Mouse (Mus musculus) kidney, adult 9 months (tissue): ENCODE results near the gene Cdk15.
A peak's percentile ranks its signal among the peaks of the same experiment; 100 is the strongest.

ENCODE experiments used
- DNase-seq: peaks from one replicate; pipeline ENCODE4 v3.0.0; 2022

Gene Cdk15

GRCm38 (mm10) chr1:59256751-59257231 is at the start of gene Cdk15:
TSS of gene Cdk15 (plus strand) at chr1:59256906.
- no peak for DNase-seq

- no peak for DNase-seq
Observed at GRCm38 (mm10) chr1:59208331-59208730, 48.4 kb upstream of the Cdk15 start.

- DNase-seq, result peak; percentile 83
Observed at GRCm38 (mm10) chr1:59211651-59212050, 45.1 kb upstream of the Cdk15 start.

- DNase-seq, result peak; percentile 79
Observed at GRCm38 (mm10) chr1:59212076-59212779, 44.5 kb upstream of the Cdk15 start.

- DNase-seq, result peak; percentile 20
Observed at GRCm38 (mm10) chr1:59212951-59213350, 43.8 kb upstream of the Cdk15 start.

GRCm38 (mm10) chr1:59215446-59215845 is 41.3 kb upstream of the Cdk15 start:
- DNase-seq, result no peak

- no peak for DNase-seq
Observed at GRCm38 (mm10) chr1:59220371-59220770, 36.3 kb upstream of the Cdk15 start.

- DNase-seq, result no peak
Observed at GRCm38 (mm10) chr1:59221591-59221990, 35.1 kb upstream of the Cdk15 start.

GRCm38 (mm10) chr1:59222101-59222825 is 34.4 kb upstream of the Cdk15 start:
- DNase-seq, result no peak

GRCm38 (mm10) chr1:59228552-59228951 is 28.2 kb upstream of the Cdk15 start:
- DNase-seq, result no peak

- DNase-seq, result no peak
Observed at GRCm38 (mm10) chr1:59229187-59229586, 27.5 kb upstream of the Cdk15 start.

GRCm38 (mm10) chr1:59236856-59237441 is 19.8 kb upstream of the Cdk15 start, which contains the start of gene Als2:
TSS of gene Als2 (minus strand) at chr1:59237231.
- DNase-seq, result peak; percentile 99

- DNase-seq, result peak; percentile 94
Observed at GRCm38 (mm10) chr1:59237614-59238211, 19.0 kb upstream of the Cdk15 start.

- DNase-seq, result no peak
Observed at GRCm38 (mm10) chr1:59243770-59244169, 12.9 kb upstream of the Cdk15 start.

- DNase-seq, result peak; percentile 65
Observed at GRCm38 (mm10) chr1:59247602-59248001, 9.1 kb upstream of the Cdk15 start.

- peak; percentile 41 for DNase-seq
Observed at GRCm38 (mm10) chr1:59252762-59253161, 3.9 kb upstream of the Cdk15 start.

GRCm38 (mm10) chr1:59253301-59253909 is 3.3 kb upstream of the Cdk15 start:
- no peak for DNase-seq

GRCm38 (mm10) chr1:59257736-59258135 is 1.0 kb downstream of the Cdk15 start:
- no peak for DNase-seq

- DNase-seq, result no peak
Observed at GRCm38 (mm10) chr1:59268931-59269330, 12.2 kb downstream of the Cdk15 start.

GRCm38 (mm10) chr1:59269466-59269865 is 12.8 kb downstream of the Cdk15 start:
- no peak for DNase-seq

GRCm38 (mm10) chr1:59269951-59270689 is 13.4 kb downstream of the Cdk15 start:
- DNase-seq, result peak; percentile 23

- no peak for DNase-seq
Observed at GRCm38 (mm10) chr1:59272189-59272588, 15.5 kb downstream of the Cdk15 start.
